8 mouse cellular contexts compared by ENCODE assay signal in the genomic region with DNA sequence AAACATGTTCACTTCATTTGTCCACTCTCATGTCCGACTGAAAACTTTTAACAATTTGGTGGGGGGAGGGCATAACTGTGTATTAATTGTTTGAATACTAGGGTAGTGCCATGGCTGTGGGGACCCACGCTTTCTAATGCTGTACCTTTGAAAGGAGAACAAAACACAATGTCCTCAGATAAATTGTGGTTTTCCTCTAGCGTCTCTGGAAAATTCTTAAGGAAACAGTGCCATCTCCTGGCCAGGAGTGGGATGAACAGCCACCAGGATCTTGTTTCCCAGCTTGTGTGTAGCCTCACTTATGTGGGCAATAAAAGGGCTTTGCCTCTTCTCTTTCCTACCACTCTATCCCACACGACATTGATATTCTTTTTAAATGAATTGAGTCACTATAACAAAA. TPM values are rescaled to one million over a fixed set of nuclear protein-coding genes. Genes with fewer than 3 reads are reported as not detected.
DNase-seq lines count a peak whose midpoint lies in the region; ATAC-seq and TF ChIP-seq lines count a peak whose summit lies in the region.

No protein-coding gene starts in this region.

- no peak overlapping the region for H3K4me3 ChIP-seq in kidney, postnatal 0 days (replicated peaks; ENCODE audit: low read depth, low read length)
- H3K4me3 ChIP-seq in liver, embryonic 11.5 days (ENCODE audit: low read depth, low read length), result no peak overlapping the region
- no peak overlapping the region for H3K4me3 ChIP-seq in neural tube, embryonic 12.5 days

- H3K9me3 ChIP-seq in kidney, postnatal 0 days (replicated peaks; ENCODE audit: low read length), result no peaks in the 10 kb centered on the region
- H3K9me3 ChIP-seq in liver, embryonic 11.5 days (ENCODE audit: control insufficient read depth, low read length), result no peaks in the 10 kb centered on the region
- no peaks in the 10 kb centered on the region for H3K9me3 ChIP-seq in neural tube, embryonic 12.5 days

- TF ChIP-seq CTCF in kidney, postnatal 0 days (IDR thresholded peaks at IDR 0.05; ENCODE audit: low read depth), result peak; percentile 92

- 15% methylated on average over 4 of the region's 4 CpGs for WGBS in kidney, postnatal 0 days
- 21% methylated on average over 4 of the region's 4 CpGs for WGBS in liver, embryonic 11.5 days
- 13% methylated on average over 4 of the region's 4 CpGs for WGBS in neural tube, embryonic 12.5 days

- peak; percentile 76 for DNase-seq in 416B (ENCODE audit: low read depth)
- DNase-seq in T-cell, adult 2 months (ENCODE audit: low spot score), result peak; percentile 13
- peak; percentile 80 to 85 for DNase-seq in cerebellum, postnatal 4 days (ENCODE audit: low spot score in 2 of 2)
- peak; percentile 26 to 27 for DNase-seq in gastrocnemius, adult 8-10 months (ENCODE audit: low spot score in 2 of 2)
- peak; percentile 83 for DNase-seq in kidney, postnatal 0 days (ENCODE audit: low spot score)
- peak; percentile 62 for DNase-seq in liver, embryonic 11.5 days (ENCODE audit: low spot score)
- peak; percentile 35 for DNase-seq in testis, postnatal 14 days (ENCODE audit: low spot score)

- no peak for ATAC-seq in kidney, postnatal 0 days (replicated peaks; ENCODE audit: low FRiP score, low read depth)
- ATAC-seq in liver, embryonic 11.5 days (replicated peaks; ENCODE audit: low FRiP score), result no peak
- ATAC-seq in neural tube, embryonic 12.5 days (ENCODE audit: low FRiP score, low read depth), result peak; percentile 56; the same call in 1 of the 2 replicates

- no peaks in the 10 kb centered on the region for H3K36me3 ChIP-seq in kidney, postnatal 0 days (ENCODE audit: insufficient read depth, low read length)
- no peaks in the 10 kb centered on the region for H3K36me3 ChIP-seq in liver, embryonic 11.5 days (ENCODE audit: control insufficient read depth, insufficient read depth, low read length)
- no peaks in the 10 kb centered on the region for H3K36me3 ChIP-seq in neural tube, embryonic 12.5 days

- H3K4me1 ChIP-seq in kidney, postnatal 0 days (replicated peaks; ENCODE audit: insufficient read depth, low read length), result no peaks in the 10 kb centered on the region
- no peaks in the 10 kb centered on the region for H3K4me1 ChIP-seq in liver, embryonic 11.5 days (replicated peaks; ENCODE audit: control insufficient read depth, insufficient read depth, low read length)
- H3K4me1 ChIP-seq in neural tube, embryonic 12.5 days, result peaks cover 8% of the 10 kb centered on the region; the same call in 1 of the 2 replicates

- no peaks in the 10 kb centered on the region for H3K27me3 ChIP-seq in kidney, postnatal 0 days (ENCODE audit: insufficient read depth, low read length)
- no peaks in the 10 kb centered on the region for H3K27me3 ChIP-seq in liver, embryonic 11.5 days (replicated peaks; ENCODE audit: control insufficient read depth, insufficient read depth, low read length)
- H3K27me3 ChIP-seq in neural tube, embryonic 12.5 days (replicated peaks), result no peaks in the 10 kb centered on the region

- H3K27ac ChIP-seq in kidney, postnatal 0 days, result no peak overlapping the region
- H3K27ac ChIP-seq in liver, embryonic 11.5 days (ENCODE audit: low read depth, low read length), result no peak overlapping the region
- no peak overlapping the region for H3K27ac ChIP-seq in neural tube, embryonic 12.5 days

- H3K4me2 ChIP-seq in kidney, postnatal 0 days (ENCODE audit: low read length), result no peak overlapping the region
- no peak overlapping the region for H3K4me2 ChIP-seq in liver, embryonic 11.5 days
- H3K4me2 ChIP-seq in neural tube, embryonic 12.5 days (replicated peaks), result no peak overlapping the region

- H3K9ac ChIP-seq in kidney, postnatal 0 days (ENCODE audit: low read depth, low read length), result no peak overlapping the region
- no peak overlapping the region for H3K9ac ChIP-seq in liver, embryonic 11.5 days (ENCODE audit: low read depth, low read length)
- no peak overlapping the region for H3K9ac ChIP-seq in neural tube, embryonic 12.5 days

RNA-seq across cellular contexts. Expression of gene Zfp169, which starts 49.1 kb away (rescaled TPM):
- 1 to 10 TPM; 3.0 to 3.9 (median 3.7) TPM for total RNA-seq in gastrocnemius, adult 8-10 months (2022)
- polyA plus RNA-seq in kidney, postnatal 0 days (2015; fragmentation: Nextera tagmentation; extraction: Ambion mirVana), result 2.2 TPM in 2 replicates
- 2.9 and 3.4 TPM in 2 replicates for polyA plus RNA-seq in liver, embryonic 11.5 days (2014; fragmentation: Nextera tagmentation; extraction: Ambion mirVana)
- 4.7 and 5.0 TPM in 2 replicates for polyA plus RNA-seq in neural tube, embryonic 12.5 days (2016; fragmentation: Nextera tagmentation; extraction: Ambion mirVana)

RNA-seq across cellular contexts. Expression of gene A830005F24Rik, which starts 49.2 kb away (rescaled TPM):
- under 1 TPM in 1 of 4 experiments, not detected in 3; 0.44 TPM for total RNA-seq in gastrocnemius, adult 8-10 months (2022)
- polyA plus RNA-seq in kidney, postnatal 0 days (2015; fragmentation: Nextera tagmentation; extraction: Ambion mirVana), result 0.64 and 1.1 TPM in 2 replicates
- 1.2 and 1.5 TPM in 2 replicates for polyA plus RNA-seq in liver, embryonic 11.5 days (2014; fragmentation: Nextera tagmentation; extraction: Ambion mirVana)
- polyA plus RNA-seq in neural tube, embryonic 12.5 days (2016; fragmentation: Nextera tagmentation; extraction: Ambion mirVana), result 2.7 and 3.0 TPM in 2 replicates

Comparison
In these comparisons a context has a peak if more than half of its experiments do, and no peak if none do; other contexts are left out.
1. DNase-seq: peak in every context shown above with its lines; median percentile 83 in kidney, postnatal 0 days; 82 in cerebellum, postnatal 4 days; 76 in 416B; 62 in liver, embryonic 11.5 days; 35 in testis, postnatal 14 days; 26 in gastrocnemius, adult 8-10 months; 13 in T-cell, adult 2 months.